Mouse (Mus musculus) intestine, embryonic 14.5 days (tissue): ENCODE measurements around the gene Psmb9. TPM values are rescaled to one million over a fixed set of nuclear protein-coding genes. Genes with fewer than 3 reads are reported as not detected.

Source experiments
- ATAC-seq: fragments of 200-750 bp; cut with Nextera tagmentation; replicated peaks from 2 replicates; pipeline ENCODE4 v1.8.0; 2017; ENCODE audit warnings: low read depth, moderate number of reproducible peaks, moderate TSS enrichment, moderate library complexity; ENCODE audit not compliant: low FRiP score, low TSS enrichment
- DNase-seq: peaks from one replicate; pipeline ENCODE4 v3.0.0-alpha.2; 2018; ENCODE audit warnings: low spot score
- H3K27ac ChIP-seq: fragments of 300-500 bp; sonication (generic); 2 replicates; pipeline ENCODE4 v1.5.1; 2014; ENCODE audit warnings: low read depth, mild to moderate bottlenecking, control low read depth
- H3K27me3 ChIP-seq: fragments of 300-500 bp; sonication (generic); replicated peaks from 2 replicates; pipeline ENCODE4 v1.6.1; 2014; ENCODE audit warnings: low read length, control low read depth; ENCODE audit not compliant: control insufficient read depth, insufficient read depth
- H3K36me3 ChIP-seq: fragments of 300-500 bp; sonication (generic); 2 replicates; pipeline ENCODE4 v1.6.1; 2014; ENCODE audit warnings: low read length, control low read depth; ENCODE audit not compliant: control insufficient read depth, insufficient read depth
- H3K4me1 ChIP-seq: fragments of 300-500 bp; sonication (generic); replicated peaks from 2 replicates; pipeline ENCODE4 v1.6.1; 2014; ENCODE audit warnings: low read length, control low read depth, mixed read lengths; ENCODE audit not compliant: control insufficient read depth, insufficient read depth
- H3K4me2 ChIP-seq: fragments of 300-500 bp; sonication (generic); 2 replicates; pipeline ENCODE4 v1.6.1; 2014; ENCODE audit warnings: low read length
- H3K4me3 ChIP-seq: fragments of 300-500 bp; sonication (generic); 2 replicates; pipeline ENCODE4 v1.5.1; 2014; ENCODE audit warnings: low read depth, low read length, control low read depth, mixed read lengths
- H3K9ac ChIP-seq: fragments of 300-500 bp; sonication (generic); 2 replicates; pipeline ENCODE4 v1.6.1; 2014; ENCODE audit warnings: mild to moderate bottlenecking, low read length
- H3K9me3 ChIP-seq: fragments of 300-500 bp; sonication (generic); 2 replicates; pipeline ENCODE4 v1.6.1; 2016; ENCODE audit warnings: low read length, control low read depth; ENCODE audit not compliant: control insufficient read depth
- WGBS: fragments of 180-500 bp; shearing (Covaris S2); extraction: QIAGEN DNeasy Blood & Tissue Kit; methylation state at CpG from one replicate; pipeline ENCODE4 v1.1.7; 2014; 5-methylcytosine and 5-hydroxymethylcytosine counted together
- polyA plus RNA-seq: library from polyadenylated mRNA; unstranded; fragments of >200 nt; fragmentation: Nextera tagmentation; extraction: Ambion mirVana; gene quantifications from 2 replicates; pipeline ENCODE4 v1.2.1, GENCODE M21; 2014

Gene Psmb9
- polyA plus RNA-seq, 1 experiment from 2014 or later: 4.7 TPM

DNA sequence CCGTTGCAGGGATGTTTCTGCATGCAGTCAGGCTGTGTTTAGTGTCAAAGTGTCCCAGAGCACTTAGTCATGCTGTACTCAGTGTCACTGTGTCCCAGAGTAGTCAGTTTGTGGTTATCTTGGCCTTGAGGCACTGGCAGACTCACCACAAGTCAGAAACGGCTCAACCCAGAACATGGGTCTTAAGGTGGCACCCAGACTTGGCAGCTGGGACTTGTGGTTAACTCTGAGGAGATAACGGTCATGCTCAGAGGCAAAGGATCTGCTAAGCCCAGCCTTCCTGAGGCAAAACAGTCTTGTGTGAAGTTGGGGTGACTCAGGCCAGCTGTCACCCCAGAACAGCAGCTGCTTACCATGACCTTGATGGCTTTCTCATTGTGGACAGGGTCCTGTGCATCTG, 23.0 kb upstream of the Psmb9 start:
- no peak overlapping the region for H3K4me2 ChIP-seq
- ATAC-seq: no peak
- H3K36me3 ChIP-seq: no peaks in the 10 kb centered on the region
- no peaks in the 10 kb centered on the region for H3K4me1 ChIP-seq
- no peak overlapping the region for H3K4me3 ChIP-seq
- no peak for DNase-seq
- H3K9ac ChIP-seq: no peak overlapping the region
- H3K27me3 ChIP-seq: peaks cover 51% of the 10 kb centered on the region
- 0 out of 2 replicates have a peak, but pooled peaks cover 3% of the 10 kb centered on the region for H3K9me3 ChIP-seq
- 55% methylated on average over 3 of the region's 3 CpGs for WGBS
- H3K27ac ChIP-seq: no peak overlapping the region

GRCm38 (mm10) chr17:34209680-34210079, 22.1 kb upstream of the Psmb9 start:
- H3K9ac ChIP-seq: no peak overlapping the region
- 0 out of 2 replicates have a peak, but pooled peaks cover 3% of the 10 kb centered on the region for H3K9me3 ChIP-seq
- 51% methylated on average over 3 of the region's 3 CpGs for WGBS
- no peak overlapping the region for H3K4me2 ChIP-seq
- H3K4me1 ChIP-seq: peaks cover 5% of the 10 kb centered on the region; the same call in 1 of the 2 replicates
- no peak overlapping the region for H3K27ac ChIP-seq
- DNase-seq: no peak
- no peak for ATAC-seq
- H3K27me3 ChIP-seq: peaks cover 58% of the 10 kb centered on the region
- no peaks in the 10 kb centered on the region for H3K36me3 ChIP-seq
- H3K4me3 ChIP-seq: no peak overlapping the region

DNA sequence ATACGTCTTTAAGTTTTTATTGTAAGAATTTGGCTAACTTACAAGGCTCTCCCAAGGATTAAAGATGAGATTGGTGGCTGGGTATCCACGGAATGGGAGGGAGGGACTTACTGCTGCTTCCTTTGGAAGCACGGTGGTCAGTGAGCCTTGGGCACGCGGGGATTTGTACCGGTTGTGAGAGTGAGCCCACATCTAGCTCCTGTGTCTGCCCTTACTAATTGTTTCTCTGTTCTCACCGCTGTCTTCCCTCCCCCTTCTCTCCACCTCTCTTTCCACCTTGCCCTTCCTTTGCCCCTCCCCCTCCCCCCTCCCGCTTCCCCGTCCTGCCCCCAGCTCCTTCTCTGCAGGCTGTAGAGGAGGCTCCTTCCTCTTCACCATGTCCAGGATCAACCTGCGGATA, 20.9 kb upstream of the Psmb9 start:
- WGBS: 18% methylated on average over 10 of the region's 10 CpGs
- ATAC-seq (no peak), DNase-seq (no peak)
- H3K4me2 ChIP-seq: no peak overlapping the region
- H3K36me3 ChIP-seq: no peaks in the 10 kb centered on the region
- 0 out of 2 replicates have a peak, but pooled peaks cover 3% of the 10 kb centered on the region for H3K9me3 ChIP-seq
- H3K4me1 ChIP-seq: peaks cover 5% of the 10 kb centered on the region; the same call in 1 of the 2 replicates
- no peak overlapping the region for H3K9ac ChIP-seq
- no peak overlapping the region for H3K4me3 ChIP-seq
- H3K27ac ChIP-seq: no peak overlapping the region
- H3K27me3 ChIP-seq: peaks cover 50% of the 10 kb centered on the region

DNA sequence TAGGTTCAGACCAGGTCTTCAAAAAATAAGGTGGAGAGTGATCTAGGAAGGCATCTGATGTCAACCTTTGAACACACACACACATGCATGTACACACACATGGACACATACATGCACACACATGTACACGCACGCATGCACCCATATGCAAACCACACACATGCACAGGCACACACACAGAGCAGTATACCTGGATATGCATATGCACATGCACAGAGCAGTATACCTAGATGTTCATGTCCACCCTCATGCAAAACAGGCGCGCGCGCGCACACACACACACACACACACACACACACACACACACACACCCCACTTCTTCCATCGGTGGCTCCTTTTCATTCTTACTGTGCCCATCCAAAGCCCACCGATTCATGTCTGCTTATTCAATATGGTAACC, 20.3 kb upstream of the Psmb9 start:
- 96% methylated on average over 9 of the region's 9 CpGs for WGBS
- H3K27ac ChIP-seq: no peak overlapping the region
- H3K4me1 ChIP-seq: peaks cover 5% of the 10 kb centered on the region; the same call in 1 of the 2 replicates
- DNase-seq: no peak
- no peak overlapping the region for H3K4me2 ChIP-seq
- H3K27me3 ChIP-seq: peaks cover 49% of the 10 kb centered on the region
- H3K9ac ChIP-seq: no peak overlapping the region
- H3K9me3 ChIP-seq: 0 out of 2 replicates have a peak, but pooled peaks cover 3% of the 10 kb centered on the region
- H3K4me3 ChIP-seq: no peak overlapping the region
- no peaks in the 10 kb centered on the region for H3K36me3 ChIP-seq
- no peak for ATAC-seq

DNA sequence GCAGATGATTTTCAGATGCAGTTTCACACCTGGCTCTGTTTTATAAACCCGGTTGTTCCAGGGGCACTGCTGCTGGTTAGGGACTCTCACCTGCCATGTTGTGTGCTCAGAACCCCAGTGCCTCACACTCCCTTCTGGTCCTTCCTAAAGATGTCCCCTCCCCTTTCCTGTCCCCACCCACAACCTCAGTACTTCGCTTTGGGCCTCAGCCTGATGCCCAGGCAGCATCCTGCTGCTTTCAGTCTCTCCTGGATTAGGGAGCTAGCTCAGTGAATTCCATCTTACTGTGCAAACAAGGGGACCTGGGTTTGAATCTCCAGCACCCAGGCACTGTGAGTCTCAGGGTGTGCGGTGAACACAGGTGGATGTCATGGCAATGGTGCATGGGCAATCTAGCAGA, 19.9 kb upstream of the Psmb9 start:
- peaks cover 45% of the 10 kb centered on the region for H3K27me3 ChIP-seq
- H3K27ac ChIP-seq: no peak overlapping the region
- no peak for ATAC-seq
- H3K9ac ChIP-seq: no peak overlapping the region
- 0 out of 2 replicates have a peak, but pooled peaks cover 3% of the 10 kb centered on the region for H3K9me3 ChIP-seq
- H3K4me2 ChIP-seq: no peak overlapping the region
- peaks cover 5% of the 10 kb centered on the region; the same call in 1 of the 2 replicates for H3K4me1 ChIP-seq
- H3K36me3 ChIP-seq: no peaks in the 10 kb centered on the region
- DNase-seq: no peak
- H3K4me3 ChIP-seq: no peak overlapping the region
- 64% methylated on average over 3 of the region's 3 CpGs for WGBS

GRCm38 (mm10) chr17:34206731-34207130, 19.2 kb upstream of the Psmb9 start:
- no peak overlapping the region for H3K9ac ChIP-seq
- no peak for ATAC-seq
- H3K27ac ChIP-seq: no peak overlapping the region
- H3K36me3 ChIP-seq: no peaks in the 10 kb centered on the region
- peaks cover 5% of the 10 kb centered on the region; the same call in 1 of the 2 replicates for H3K4me1 ChIP-seq
- WGBS: 84% methylated on average over 5 of the region's 5 CpGs
- H3K4me3 ChIP-seq: no peak overlapping the region
- DNase-seq: no peak
- no peak overlapping the region for H3K4me2 ChIP-seq
- H3K9me3 ChIP-seq: 0 out of 2 replicates have a peak, but pooled peaks cover 3% of the 10 kb centered on the region
- H3K27me3 ChIP-seq: peaks cover 37% of the 10 kb centered on the region

- Histone ChIP-seq H3K4me1 (peaks cover 5% of the 10 kb centered on the region; the same call in 1 of the 2 replicates), H3K36me3 (no peaks in the 10 kb centered on the region), H3K27ac (no peak overlapping the region), H3K4me3 (no peak overlapping the region), H3K9ac (no peak overlapping the region), H3K4me2 (no peak overlapping the region), H3K9me3 (0 out of 2 replicates have a peak, but pooled peaks cover 3% of the 10 kb centered on the region), H3K27me3 (peaks cover 32% of the 10 kb centered on the region)
- WGBS: 14% methylated on average over 9 of the region's 9 CpGs
- no peak for ATAC-seq
- DNase-seq: no peak
Measured at GRCm38 (mm10) chr17:34205746-34206176, 18.2 kb upstream of the Psmb9 start.

- Histone ChIP-seq H3K27me3 (peaks cover 32% of the 10 kb centered on the region), H3K4me1 (peaks cover 5% of the 10 kb centered on the region; the same call in 1 of the 2 replicates), H3K9me3 (0 out of 2 replicates have a peak, but pooled peaks cover 3% of the 10 kb centered on the region), H3K4me2 (peak overlapping the region; percentile 91), H3K4me3 (peak overlapping the region; percentile 59), H3K36me3 (no peaks in the 10 kb centered on the region), H3K9ac (peak overlapping the region; percentile 58), H3K27ac (no peak overlapping the region)
- no peak for ATAC-seq
- 13% methylated on average over 18 of the region's 18 CpGs for WGBS
- no peak for DNase-seq
Measured at GRCm38 (mm10) chr17:34205021-34205745, 17.6 kb upstream of the Psmb9 start.
